Mouse (Mus musculus) heart, embryonic 12.5 days (tissue): ENCODE data around the gene Slc4a1. TPM values are rescaled to one million over a fixed set of nuclear protein-coding genes. Genes with fewer than 3 reads are reported as not detected.

Experiments used
- ATAC-seq: fragments of 200-750 bp; cut with Nextera tagmentation; 2 replicates; pipeline ENCODE4 v1.8.0; 2017; ENCODE audit warnings: moderate TSS enrichment, moderate library complexity; ENCODE audit not compliant: insufficient number of reproducible peaks, low FRiP score
- H3K27ac ChIP-seq: fragments of 300-500 bp; sonication (generic); 2 replicates; pipeline ENCODE4 v1.5.1; 2016; ENCODE audit warnings: mild to moderate bottlenecking, moderate library complexity; ENCODE audit not compliant: poor library complexity, severe bottlenecking
- H3K27me3 ChIP-seq: fragments of 300-500 bp; sonication (generic); replicated peaks from 2 replicates; pipeline ENCODE4 v1.6.1; 2016; ENCODE audit warnings: mild to moderate bottlenecking, moderate library complexity
- H3K36me3 ChIP-seq: fragments of 300-500 bp; sonication (generic); 2 replicates; pipeline ENCODE4 v1.6.1; 2016; ENCODE audit warnings: mild to moderate bottlenecking, moderate library complexity
- H3K4me1 ChIP-seq: fragments of 300-500 bp; sonication (generic); replicated peaks from 2 replicates; pipeline ENCODE4 v1.6.1; 2016; ENCODE audit warnings: mild to moderate bottlenecking
- H3K4me2 ChIP-seq: fragments of 300-500 bp; sonication (generic); 2 replicates; pipeline ENCODE4 v1.6.1; 2016; ENCODE audit warnings: mild to moderate bottlenecking, moderate library complexity
- H3K4me3 ChIP-seq: fragments of 300-500 bp; sonication (generic); 2 replicates; pipeline ENCODE4 v1.5.1; 2016; ENCODE audit warnings: mild to moderate bottlenecking
- H3K9ac ChIP-seq: fragments of 300-500 bp; sonication (generic); 2 replicates; pipeline ENCODE4 v1.6.1; 2016; ENCODE audit warnings: mild to moderate bottlenecking, moderate library complexity
- H3K9me3 ChIP-seq: fragments of 300-500 bp; sonication (generic); replicated peaks from 2 replicates; pipeline ENCODE4 v1.6.1; 2016; ENCODE audit warnings: mild to moderate bottlenecking, moderate library complexity
- WGBS: fragments of 180-500 bp; shearing (Covaris S2); methylation state at CpG from one replicate; pipeline ENCODE4 v1.1.7; 2016; 5-methylcytosine and 5-hydroxymethylcytosine counted together
- polyA plus RNA-seq: library from polyadenylated mRNA; unstranded; fragments of >200 nt; fragmentation: Nextera tagmentation; extraction: Ambion mirVana; gene quantifications from 2 replicates; pipeline ENCODE4 v1.2.1, GENCODE M21; 2016

Gene Slc4a1
- polyA plus RNA-seq, 1 experiment from 2014 or later: 116 TPM

DNA sequence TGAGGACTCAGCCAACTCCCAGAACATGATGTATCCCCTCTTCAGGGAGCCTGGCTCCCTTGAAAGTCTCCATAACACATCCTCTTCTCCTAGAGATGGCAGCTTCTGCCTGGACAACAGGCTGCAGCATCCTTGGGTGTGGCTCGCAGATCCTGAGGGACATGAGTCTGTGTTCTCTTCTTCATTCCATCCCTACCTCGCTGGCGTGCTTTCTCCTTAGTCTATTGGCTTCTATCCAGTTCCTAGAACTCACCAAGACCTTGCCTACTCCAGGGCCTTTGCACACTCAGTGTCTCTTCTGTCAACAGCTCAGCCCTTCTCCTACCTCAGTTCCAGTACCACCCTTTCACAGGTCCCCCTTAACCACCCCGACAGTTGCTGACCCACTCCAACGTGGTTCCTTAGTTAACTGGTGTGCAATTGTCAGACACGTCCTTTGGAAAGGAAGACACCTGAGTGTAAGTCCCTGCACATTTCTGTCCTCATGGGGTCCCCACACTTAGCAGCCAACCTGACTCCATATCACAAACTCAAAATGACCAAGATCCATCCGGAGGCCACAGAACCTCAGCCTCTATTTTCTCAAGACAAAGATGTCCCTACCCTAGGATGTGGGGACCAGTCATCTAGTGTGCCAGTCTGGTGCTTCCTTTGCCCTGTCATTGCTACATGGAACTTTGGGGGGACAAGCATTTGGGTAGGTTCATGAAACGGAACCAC lies 4.1 kb downstream of the Slc4a1 start:
- H3K9ac ChIP-seq: no peak overlapping the region
- H3K27me3 ChIP-seq: peaks cover 49% of the 10 kb centered on the region
- no peaks in the 10 kb centered on the region for H3K9me3 ChIP-seq
- peak overlapping the region; percentile 44 for H3K4me2 ChIP-seq
- WGBS: 77% methylated on average over 8 of the region's 8 CpGs
- H3K36me3 ChIP-seq: no peaks in the 10 kb centered on the region
- H3K4me1 ChIP-seq: no peaks in the 10 kb centered on the region
- peak overlapping the region; percentile 45; the same call in 1 of the 2 replicates for H3K27ac ChIP-seq
- no peak for ATAC-seq
- H3K4me3 ChIP-seq: peak overlapping the region; percentile 26

DNA sequence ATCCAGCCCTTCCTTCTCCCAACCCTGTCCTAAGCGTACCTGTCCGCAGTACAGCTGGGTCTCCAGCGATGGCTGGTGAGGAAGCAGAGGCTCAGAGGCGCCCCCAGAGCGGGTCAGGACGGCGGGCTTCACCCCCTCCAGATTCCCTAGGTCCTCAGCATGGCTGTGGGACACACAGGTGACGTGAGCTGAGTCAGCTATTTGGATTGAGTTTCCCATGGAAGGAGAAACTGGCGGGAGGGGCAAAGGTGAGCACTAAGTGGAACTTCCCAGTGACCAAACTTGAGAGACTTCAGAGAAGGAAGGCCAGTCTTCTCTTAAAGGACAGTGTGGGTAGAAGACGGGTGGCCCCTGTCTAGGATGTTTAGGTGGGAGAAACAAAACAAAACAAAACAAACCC lies 7.6 kb downstream of the Slc4a1 start:
- no peaks in the 10 kb centered on the region for H3K9me3 ChIP-seq
- ATAC-seq: no peak
- H3K27me3 ChIP-seq: peaks cover 66% of the 10 kb centered on the region
- H3K4me2 ChIP-seq: peak overlapping the region; percentile 44
- WGBS: 66% methylated on average over 10 of the region's 10 CpGs
- H3K27ac ChIP-seq: no peak overlapping the region
- H3K4me3 ChIP-seq: peak overlapping the region; percentile 8
- H3K9ac ChIP-seq: no peak overlapping the region
- H3K4me1 ChIP-seq: no peaks in the 10 kb centered on the region
- no peaks in the 10 kb centered on the region for H3K36me3 ChIP-seq

DNA sequence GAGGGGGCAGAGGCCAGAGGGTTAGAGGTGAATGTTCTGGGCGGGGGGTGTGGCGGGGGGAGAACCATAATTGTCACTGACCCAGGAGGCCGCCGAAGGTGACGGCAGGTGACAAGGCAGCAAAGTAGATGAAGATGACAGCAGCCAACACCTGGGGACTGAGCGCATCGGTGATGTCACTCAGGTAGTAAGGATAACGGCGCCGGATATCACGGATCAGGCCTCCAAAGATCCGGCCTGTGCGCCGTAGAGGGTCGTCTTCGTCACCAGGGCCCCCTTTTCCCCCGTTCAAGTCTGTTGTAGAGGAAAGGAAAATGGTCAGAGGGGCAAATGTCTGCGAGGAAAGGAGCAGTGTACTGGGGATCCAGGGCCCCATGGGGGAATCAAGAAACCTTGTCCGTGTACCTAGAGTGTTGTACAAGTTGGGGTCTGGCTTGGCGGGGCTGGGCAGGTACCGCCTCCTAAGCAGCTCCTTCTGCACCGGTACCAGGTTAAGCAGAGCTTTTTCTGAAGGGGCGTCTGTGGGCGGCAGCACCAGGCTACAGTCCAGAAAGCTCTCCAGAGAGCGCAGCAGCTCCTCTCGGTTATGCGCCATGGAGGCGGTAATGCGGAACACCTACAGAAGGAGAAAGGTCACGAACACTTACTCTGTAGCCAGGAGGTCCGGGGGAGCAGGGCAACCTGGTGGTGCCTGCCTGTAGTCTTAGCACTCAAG lies 9.2 kb downstream of the Slc4a1 start:
- no peak overlapping the region for H3K4me3 ChIP-seq
- no peak overlapping the region for H3K9ac ChIP-seq
- ATAC-seq: no peak
- H3K9me3 ChIP-seq: no peaks in the 10 kb centered on the region
- H3K4me1 ChIP-seq: no peaks in the 10 kb centered on the region
- peak overlapping the region; percentile 17; the same call in 1 of the 2 replicates for H3K4me2 ChIP-seq
- no peaks in the 10 kb centered on the region for H3K36me3 ChIP-seq
- no peak overlapping the region for H3K27ac ChIP-seq
- 54% methylated on average over 31 of the region's 31 CpGs for WGBS
- peaks cover 77% of the 10 kb centered on the region for H3K27me3 ChIP-seq

DNA sequence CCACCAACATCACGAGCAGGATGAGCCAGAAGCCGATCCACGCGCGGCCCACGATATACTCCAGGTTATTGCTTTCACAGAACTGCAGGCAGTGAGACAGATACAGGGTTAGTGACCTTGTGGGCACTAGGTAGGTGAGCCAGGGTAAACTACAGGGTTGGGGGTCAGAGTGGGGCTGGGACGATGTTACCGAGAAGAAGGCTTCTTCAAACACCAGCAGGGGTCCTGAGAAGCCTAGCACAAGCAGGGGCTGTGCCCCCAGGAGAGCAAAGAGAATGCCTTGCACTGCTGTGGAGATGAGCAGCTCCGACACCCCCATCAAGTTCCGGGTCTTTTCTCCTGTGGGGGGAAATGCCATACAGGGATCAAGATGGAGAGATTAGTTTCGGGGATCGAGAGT lies 9.8 kb downstream of the Slc4a1 start:
- 72% methylated on average over 12 of the region's 12 CpGs for WGBS
- Histone ChIP-seq H3K27ac (no peak overlapping the region), H3K4me3 (no peak overlapping the region), H3K9ac (no peak overlapping the region), H3K9me3 (no peaks in the 10 kb centered on the region), H3K4me2 (0 out of 2 replicates have a peak overlapping the region, but pooled peaks have one; percentile 15), H3K27me3 (peaks cover 78% of the 10 kb centered on the region), H3K4me1 (no peaks in the 10 kb centered on the region), H3K36me3 (no peaks in the 10 kb centered on the region)
- no peak for ATAC-seq

DNA sequence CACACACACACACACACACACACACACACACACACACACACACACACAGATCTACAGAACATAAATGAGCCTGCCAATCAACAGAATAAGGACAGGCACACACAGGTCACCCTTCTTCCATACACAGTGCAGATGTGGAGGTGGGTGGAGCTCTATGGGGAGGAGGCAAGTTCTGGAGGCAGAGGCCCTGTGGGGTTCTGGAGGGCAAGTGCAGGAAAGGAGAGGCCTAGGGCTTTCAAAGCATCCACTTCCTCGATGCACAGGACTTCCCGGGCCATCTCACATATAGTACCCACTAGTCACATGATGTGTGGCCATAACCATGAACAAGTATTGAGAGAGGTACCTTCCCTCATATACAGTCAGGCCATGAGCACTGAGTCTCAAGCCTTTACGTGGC lies 10.5 kb downstream of the Slc4a1 start:
- no peaks in the 10 kb centered on the region for H3K4me1 ChIP-seq
- ATAC-seq: peak; percentile 45; the same call in 1 of the 2 replicates

DNA sequence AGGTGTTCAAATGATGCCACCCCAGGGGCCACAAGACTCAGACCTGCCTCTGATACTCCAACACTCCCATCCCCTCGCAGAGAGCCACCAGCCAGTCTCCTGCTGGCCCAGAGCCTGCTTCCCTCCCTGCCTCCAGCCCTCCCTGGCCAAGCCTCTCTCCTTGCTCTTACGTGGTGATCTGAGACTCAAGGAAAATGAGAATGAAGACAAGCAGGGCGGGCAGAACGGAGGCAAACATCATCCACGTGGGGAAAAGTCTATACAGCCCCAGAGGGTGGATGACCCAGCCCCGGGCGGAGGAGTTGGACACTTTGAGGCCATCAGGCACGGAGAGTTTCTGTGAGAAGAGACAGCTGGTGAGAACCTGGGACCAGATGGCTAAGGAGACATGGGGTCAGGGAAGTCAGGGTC lies 13.0 kb downstream of the Slc4a1 start:
- peaks cover 62% of the 10 kb centered on the region for H3K27me3 ChIP-seq
- no peak overlapping the region for H3K4me3 ChIP-seq

More for the DNA sequence above, 10.5 kb downstream of the Slc4a1 start:
- Histone ChIP-seq H3K27ac (no peak overlapping the region), H3K36me3 (no peaks in the 10 kb centered on the region), H3K9me3 (no peaks in the 10 kb centered on the region), H3K9ac (no peak overlapping the region), H3K4me2 (no peak overlapping the region), H3K4me3 (no peak overlapping the region), H3K27me3 (peaks cover 75% of the 10 kb centered on the region)
- WGBS: 84% methylated on average over 3 of the region's 3 CpGs

DNA sequence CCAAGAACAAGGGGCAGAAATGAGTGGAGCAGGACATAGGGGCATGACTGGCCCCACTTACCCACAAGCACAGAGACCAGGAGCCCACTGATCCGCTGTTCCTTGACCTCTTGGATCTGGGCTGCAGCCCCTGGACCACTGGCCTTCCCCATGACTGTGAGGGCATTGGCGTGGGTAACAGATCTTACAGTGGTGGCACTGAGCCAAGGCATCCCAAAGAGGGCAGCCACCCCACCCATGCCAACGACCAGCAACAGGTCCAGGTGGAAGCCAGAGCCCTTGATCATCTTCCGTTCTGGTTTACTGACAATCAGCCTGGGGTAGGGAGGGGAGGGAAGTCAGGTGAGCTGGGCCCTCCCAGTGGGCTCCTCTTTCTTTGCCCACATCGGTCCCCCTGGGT lies 13.6 kb downstream of the Slc4a1 start:
- no peak for ATAC-seq
- no peaks in the 10 kb centered on the region for H3K9me3 ChIP-seq
- WGBS: 55% methylated on average over 5 of the region's 5 CpGs
- no peaks in the 10 kb centered on the region for H3K36me3 ChIP-seq
- H3K4me1 ChIP-seq: no peaks in the 10 kb centered on the region
- H3K9ac ChIP-seq: no peak overlapping the region
- peaks cover 55% of the 10 kb centered on the region for H3K27me3 ChIP-seq
- no peak overlapping the region for H3K4me3 ChIP-seq
- H3K27ac ChIP-seq: no peak overlapping the region
- H3K4me2 ChIP-seq: no peak overlapping the region

More for the DNA sequence above, 13.0 kb downstream of the Slc4a1 start:
- no peaks in the 10 kb centered on the region for H3K4me1 ChIP-seq
- no peak overlapping the region for H3K4me2 ChIP-seq
- H3K36me3 ChIP-seq: no peaks in the 10 kb centered on the region
- H3K9ac ChIP-seq: no peak overlapping the region
- no peak overlapping the region for H3K27ac ChIP-seq
- no peak for ATAC-seq
- H3K9me3 ChIP-seq: no peaks in the 10 kb centered on the region
- 44% methylated on average over 8 of the region's 8 CpGs for WGBS

DNA sequence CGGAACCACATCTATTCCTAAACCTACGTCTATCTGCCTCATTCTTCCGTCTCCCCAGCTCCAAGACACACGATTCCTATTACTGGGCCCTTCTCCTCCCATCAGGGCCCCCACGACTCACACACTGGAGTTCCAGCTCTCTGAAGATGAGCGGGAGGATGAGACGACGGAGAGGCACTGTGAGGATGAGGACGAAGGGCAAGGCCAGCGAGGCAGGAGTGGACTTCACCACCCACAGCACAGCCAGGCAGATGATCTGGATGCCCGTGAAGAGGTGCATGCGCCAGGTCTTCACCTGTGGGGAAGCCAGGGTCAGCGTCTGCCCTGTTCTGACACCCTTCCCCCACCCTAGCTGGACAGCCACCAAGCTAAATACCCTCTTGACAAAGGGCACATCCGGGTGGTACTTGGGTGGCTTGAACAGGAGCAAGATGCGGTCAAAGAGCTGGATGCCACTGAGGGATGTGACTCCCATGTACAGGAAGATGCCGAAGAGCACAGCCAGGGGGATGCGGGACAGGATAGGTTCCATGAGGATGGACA lies 15.0 kb downstream of the Slc4a1 start:
- Histone ChIP-seq H3K36me3 (no peaks in the 10 kb centered on the region), H3K4me3 (no peak overlapping the region), H3K9me3 (no peaks in the 10 kb centered on the region), H3K4me1 (no peaks in the 10 kb centered on the region), H3K27me3 (peaks cover 42% of the 10 kb centered on the region), H3K4me2 (no peak overlapping the region), H3K9ac (no peak overlapping the region), H3K27ac (no peak overlapping the region)
- no peak for ATAC-seq
- WGBS: 83% methylated on average over 17 of the region's 17 CpGs

DNA sequence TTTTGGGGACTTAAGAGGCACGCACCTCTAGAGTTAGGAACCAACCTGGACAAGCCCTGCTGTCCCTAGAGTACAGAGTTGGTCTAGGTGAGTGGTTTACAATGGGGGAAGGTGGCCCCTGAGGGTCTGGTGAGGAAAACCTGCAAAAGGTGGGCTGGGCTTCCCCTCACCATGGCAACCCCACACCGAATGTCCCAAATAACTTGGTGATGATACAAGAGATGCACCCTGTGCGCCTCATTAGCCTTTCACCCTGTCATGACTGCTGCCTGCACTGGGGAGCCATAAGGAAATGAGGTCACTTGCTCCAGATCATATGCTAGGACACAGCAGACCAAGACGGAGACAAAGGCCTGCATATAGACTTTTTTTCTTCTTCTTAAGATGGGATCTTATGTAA lies 15.6 kb downstream of the Slc4a1 start:
- no peak overlapping the region for H3K27ac ChIP-seq
- H3K4me3 ChIP-seq: no peak overlapping the region
- H3K9ac ChIP-seq: no peak overlapping the region
- no peak overlapping the region for H3K4me2 ChIP-seq
- H3K4me1 ChIP-seq: no peaks in the 10 kb centered on the region
- ATAC-seq: no peak
- no peaks in the 10 kb centered on the region for H3K9me3 ChIP-seq
- no peaks in the 10 kb centered on the region for H3K36me3 ChIP-seq
- H3K27me3 ChIP-seq: peaks cover 36% of the 10 kb centered on the region
- 85% methylated on average over 4 of the region's 4 CpGs for WGBS

DNA sequence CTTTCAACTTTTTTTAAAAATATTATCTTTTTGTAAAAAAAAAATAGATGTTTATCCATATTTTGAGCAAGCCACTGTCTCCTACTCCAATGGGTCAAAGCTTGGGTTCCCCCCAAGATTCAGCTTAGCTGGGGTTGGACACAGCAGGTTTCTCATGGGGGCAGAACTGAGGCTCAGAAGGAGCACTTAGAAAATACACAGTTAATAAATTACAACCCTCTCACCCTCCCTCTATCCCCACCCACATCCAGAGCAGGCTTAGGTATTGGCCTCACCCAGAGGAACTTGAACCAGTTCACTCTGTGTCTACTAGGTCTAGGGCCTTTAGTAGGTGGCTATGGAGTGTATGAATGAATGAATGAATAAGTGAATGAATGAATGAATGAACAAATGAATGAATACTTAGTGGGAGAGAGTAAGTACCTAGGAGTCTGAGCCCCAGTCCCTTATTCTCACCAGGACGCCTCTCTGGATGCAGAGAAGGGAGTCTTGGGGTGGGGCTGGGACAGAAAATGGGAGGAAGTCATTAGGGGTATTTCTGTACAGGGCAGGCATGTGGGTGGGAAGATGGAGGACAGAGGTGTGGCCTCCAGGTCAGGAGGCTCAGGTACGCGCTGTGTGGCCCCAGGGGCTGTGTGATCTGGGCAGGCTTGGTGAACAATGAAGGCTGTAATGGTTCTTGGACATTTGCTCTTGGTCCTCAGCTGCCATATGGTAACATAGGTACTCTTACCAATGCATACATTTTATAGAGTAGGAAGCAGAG lies 16.6 kb downstream of the Slc4a1 start:
- no peak overlapping the region for H3K4me3 ChIP-seq
- no peaks in the 10 kb centered on the region for H3K4me1 ChIP-seq
- H3K27ac ChIP-seq: no peak overlapping the region
- no peak overlapping the region for H3K4me2 ChIP-seq
- peaks cover 34% of the 10 kb centered on the region for H3K27me3 ChIP-seq
- no peaks in the 10 kb centered on the region for H3K9me3 ChIP-seq
- WGBS: 82% methylated on average over 3 of the region's 3 CpGs
- ATAC-seq: peak; percentile 38; the same call in 1 of the 2 replicates
- no peak overlapping the region for H3K9ac ChIP-seq
- no peaks in the 10 kb centered on the region for H3K36me3 ChIP-seq

DNA sequence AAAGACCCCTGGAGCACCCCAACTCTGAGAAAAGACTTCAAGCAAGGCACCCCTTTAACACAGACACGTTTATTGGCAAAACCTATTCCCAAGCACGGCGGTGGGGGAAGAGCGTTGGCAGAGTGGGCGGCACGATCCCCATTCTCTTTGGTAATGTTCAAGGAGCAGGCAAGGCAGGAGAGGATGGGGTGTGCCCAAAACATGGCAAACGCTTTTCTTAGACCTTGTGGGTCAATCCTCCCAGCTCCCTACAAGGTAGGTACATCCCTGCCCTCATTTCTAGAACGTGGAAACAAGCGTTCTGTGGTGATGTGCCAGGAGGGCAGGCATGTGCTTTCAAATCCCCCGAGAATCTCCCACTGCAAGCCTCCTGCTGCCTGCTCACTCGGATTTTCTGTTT lies 17.2 kb downstream of the Slc4a1 start:
- H3K4me2 ChIP-seq: no peak overlapping the region
- no peaks in the 10 kb centered on the region for H3K9me3 ChIP-seq
- no peak overlapping the region for H3K9ac ChIP-seq
- peaks cover 28% of the 10 kb centered on the region for H3K27me3 ChIP-seq
- H3K36me3 ChIP-seq: no peaks in the 10 kb centered on the region
- no peaks in the 10 kb centered on the region for H3K4me1 ChIP-seq
- no peak overlapping the region for H3K27ac ChIP-seq
- ATAC-seq: no peak
- no peak overlapping the region for H3K4me3 ChIP-seq
- 82% methylated on average over 11 of the region's 11 CpGs for WGBS
